Mouse (Mus musculus): ENCODE results near the gene Hsdl2. TPM values are rescaled to one million over a fixed set of nuclear protein-coding genes. Genes with fewer than 3 reads are reported as not detected.

Hsdl2 gene
- polyA plus RNA-seq, 1 experiment from 2014 or later = 31.8 TPM

Other genes with a start within 250 kb of the Hsdl2 start
- gene Susd1, start 142.9 kb upstream of the Hsdl2 start, polyA plus RNA-seq (2015; fragmentation: Nextera tagmentation; extraction: Ambion mirVana) = 8.3 and 11.8 TPM in 2 replicates
- 54.4 and 60.5 TPM in 2 replicates for gene Ptbp3, start 32.2 kb upstream of the Hsdl2 start, polyA plus RNA-seq (2015; fragmentation: Nextera tagmentation; extraction: Ambion mirVana)
- 13.0 and 13.1 TPM in 2 replicates for gene E130308A19Rik, start 44.6 kb downstream of the Hsdl2 start, polyA plus RNA-seq (2015; fragmentation: Nextera tagmentation; extraction: Ambion mirVana)
- 41.4 and 44.7 TPM in 2 replicates for gene Inip, start 220.0 kb downstream of the Hsdl2 start, polyA plus RNA-seq (2015; fragmentation: Nextera tagmentation; extraction: Ambion mirVana)
- 4.1 and 4.9 TPM in 2 replicates for gene Snx30, start 224.3 kb downstream of the Hsdl2 start, polyA plus RNA-seq (2015; fragmentation: Nextera tagmentation; extraction: Ambion mirVana)